ENCODE assay signal across 17 mouse cellular contexts in the genomic region with DNA sequence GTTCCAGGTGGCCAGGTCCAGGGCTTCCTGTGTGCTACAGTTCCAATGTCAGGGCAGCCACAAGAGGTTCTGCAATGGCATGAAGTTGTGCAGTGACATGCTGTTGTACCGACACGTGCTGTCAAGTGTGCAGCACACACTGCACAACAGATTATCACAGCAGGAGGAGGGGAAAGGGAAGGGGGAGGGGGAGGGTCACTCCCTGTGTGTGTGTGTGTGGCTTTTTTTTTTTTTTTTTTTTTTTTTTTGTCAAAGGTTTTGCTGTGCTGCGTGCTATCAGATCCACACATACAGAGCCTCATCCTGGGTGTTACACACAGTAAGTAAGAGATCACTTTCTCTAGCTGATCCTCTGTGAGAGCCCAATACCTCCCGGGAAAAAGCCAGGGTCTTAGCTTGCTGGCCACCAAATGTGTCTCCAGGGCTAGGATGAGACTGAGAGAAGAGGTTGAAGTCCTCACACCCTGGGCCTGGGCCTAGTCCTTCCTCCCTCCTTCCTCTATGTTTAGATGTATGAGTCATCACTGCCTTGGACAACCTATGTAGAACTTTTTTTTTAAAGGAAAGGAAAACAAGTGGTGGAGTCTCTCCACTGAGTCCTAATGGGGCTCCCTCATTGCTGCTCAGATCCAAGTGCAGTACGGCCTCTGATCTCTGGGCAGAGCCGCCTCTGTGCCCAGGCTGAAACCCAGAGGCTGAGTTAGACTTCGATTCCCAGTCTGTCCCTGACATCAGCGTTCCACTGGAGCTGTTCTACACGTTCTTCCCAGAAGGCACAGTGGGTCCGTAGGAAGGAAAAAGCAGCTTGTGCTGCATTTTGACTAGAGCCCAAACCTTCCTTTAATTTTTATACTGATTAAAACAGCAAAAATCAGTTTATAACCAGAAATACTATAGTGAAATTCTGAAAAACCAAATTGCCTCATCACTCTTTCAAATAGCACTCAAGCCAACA.
A peak's percentile ranks its signal among the peaks of the same experiment; 100 is the strongest.
DNase-seq lines count a peak whose midpoint lies in the region; ATAC-seq and TF ChIP-seq lines count a peak whose summit lies in the region.
"Had no signal": no experiment of that assay in that cellular context is flagged by ENCODE, and none has a peak within 500 bp of the region (broad histone marks: within the 10 kb centered on the region; RNA-seq: fewer than 3 reads in every experiment).

No protein-coding gene starts in this region.

- no peak for TF ChIP-seq CTCF in forebrain, postnatal 0 days (IDR thresholded peaks at IDR 0.05; ENCODE audit: low read depth)

- peaks cover 31% of the 10 kb centered on the region for H3K4me1 ChIP-seq in heart, embryonic 12.5 days (replicated peaks)
- H3K4me1 ChIP-seq in liver, embryonic 13.5 days (replicated peaks), result no peaks in the 10 kb centered on the region; the same call in 1 of the 2 replicates
- peaks cover 4% of the 10 kb centered on the region; the same call in 1 of the 2 replicates for H3K4me1 ChIP-seq in liver, embryonic 12.5 days
- H3K4me1 ChIP-seq in forebrain, postnatal 0 days (ENCODE audit: insufficient read depth), result no peaks in the 10 kb centered on the region
- H3K4me1 ChIP-seq: embryonic facial prominence, embryonic 13.5 days had no signal

- H3K27ac ChIP-seq in heart, embryonic 12.5 days (ENCODE audit: poor library complexity, severe bottlenecking), result no peak overlapping the region
- no peak overlapping the region for H3K27ac ChIP-seq in liver, embryonic 13.5 days
- H3K27ac ChIP-seq in liver, embryonic 12.5 days, result no peak overlapping the region
- H3K27ac ChIP-seq in forebrain, postnatal 0 days (ENCODE audit: low read depth, low read length), result no peak overlapping the region
- H3K27ac ChIP-seq: embryonic facial prominence, embryonic 13.5 days; kidney, postnatal 0 days; macrophage had no signal

- no peaks in the 10 kb centered on the region for H3K36me3 ChIP-seq in heart, embryonic 12.5 days
- no peaks in the 10 kb centered on the region for H3K36me3 ChIP-seq in liver, embryonic 13.5 days
- H3K36me3 ChIP-seq in liver, embryonic 12.5 days, result no peaks in the 10 kb centered on the region
- no peaks in the 10 kb centered on the region for H3K36me3 ChIP-seq in forebrain, postnatal 0 days (ENCODE audit: insufficient read depth)
- H3K36me3 ChIP-seq: embryonic facial prominence, embryonic 13.5 days had no signal

- ATAC-seq in heart, embryonic 12.5 days (ENCODE audit: insufficient number of reproducible peaks, low FRiP score), result peak; percentile 42; the same call in 1 of the 2 replicates
- ATAC-seq in liver, embryonic 13.5 days (ENCODE audit: low read depth), result peak; percentile 43; the same call in 1 of the 2 replicates
- no peak for ATAC-seq in liver, embryonic 12.5 days
- ATAC-seq in megakaryocyte progenitor cell, adult 5-6 weeks (replicated peaks; ENCODE audit: poor library complexity), result peak; percentile 14; the same call in 1 of the 2 replicates
- no peak for ATAC-seq in forebrain, postnatal 0 days
- ATAC-seq: forebrain, embryonic 16.5 days had no signal

- no peaks in the 10 kb centered on the region for H3K9me3 ChIP-seq in heart, embryonic 12.5 days (replicated peaks)
- H3K9me3 ChIP-seq in liver, embryonic 13.5 days (replicated peaks), result no peaks in the 10 kb centered on the region
- no peaks in the 10 kb centered on the region for H3K9me3 ChIP-seq in liver, embryonic 12.5 days (replicated peaks)
- H3K9me3 ChIP-seq in forebrain, postnatal 0 days (ENCODE audit: low read length), result no peaks in the 10 kb centered on the region
- H3K9me3 ChIP-seq: embryonic facial prominence, embryonic 13.5 days had no signal

- intact Hi-C loops in heart, postnatal 25 days (cut with DNase I), result no loop called here

- H3K27me3 ChIP-seq in heart, embryonic 12.5 days (replicated peaks), result no peaks in the 10 kb centered on the region
- H3K27me3 ChIP-seq in liver, embryonic 13.5 days, result no peaks in the 10 kb centered on the region
- H3K27me3 ChIP-seq in liver, embryonic 12.5 days (replicated peaks), result no peaks in the 10 kb centered on the region
- no peaks in the 10 kb centered on the region for H3K27me3 ChIP-seq in forebrain, postnatal 0 days (ENCODE audit: insufficient read depth, low read length)
- H3K27me3 ChIP-seq: embryonic facial prominence, embryonic 13.5 days had no signal

- no peak overlapping the region for H3K9ac ChIP-seq in heart, embryonic 12.5 days
- no peak overlapping the region for H3K9ac ChIP-seq in liver, embryonic 13.5 days
- no peak overlapping the region for H3K9ac ChIP-seq in liver, embryonic 12.5 days
- H3K9ac ChIP-seq in forebrain, postnatal 0 days, result no peak overlapping the region
- H3K9ac ChIP-seq: embryonic facial prominence, embryonic 13.5 days had no signal

- no peak overlapping the region for H3K4me3 ChIP-seq in heart, embryonic 12.5 days
- no peak overlapping the region for H3K4me3 ChIP-seq in liver, embryonic 13.5 days (replicated peaks)
- no peak overlapping the region for H3K4me3 ChIP-seq in liver, embryonic 12.5 days
- H3K4me3 ChIP-seq in forebrain, postnatal 0 days (ENCODE audit: low read depth, low read length), result no peak overlapping the region
- H3K4me3 ChIP-seq: embryonic facial prominence, embryonic 13.5 days had no signal

- no peak for DNase-seq in heart, postnatal 25 days (ENCODE audit: low spot score)
- DNase-seq in liver, embryonic 13.5 days, result no peak
- peak; percentile 14 for DNase-seq in Muller cell, postnatal 12 days (ENCODE audit: inconsistent ontology term)
- DNase-seq in forebrain, postnatal 0 days, result no peak
- DNase-seq in gastrocnemius, adult 8-10 months (ENCODE audit: low spot score in 2 of 2), result no peak
- DNase-seq: adrenal gland, postnatal 25 days; cerebellum, adult 9-11 months; right cerebral cortex, postnatal 14 days; thymus, postnatal 4 days had no signal

- 68% methylated on average over 10 of the region's 10 CpGs for WGBS in heart, embryonic 12.5 days
- WGBS in liver, embryonic 13.5 days (ENCODE audit: insufficient replicate concordance), result 56% methylated on average over 10 of the region's 10 CpGs
- WGBS in liver, embryonic 12.5 days (ENCODE audit: insufficient replicate concordance), result 67% methylated on average over 10 of the region's 10 CpGs
- WGBS in forebrain, postnatal 0 days, result 69% methylated on average over 10 of the region's 10 CpGs

- no peak overlapping the region for H3K4me2 ChIP-seq in heart, embryonic 12.5 days
- H3K4me2 ChIP-seq in liver, embryonic 13.5 days, result no peak overlapping the region
- H3K4me2 ChIP-seq in liver, embryonic 12.5 days, result no peak overlapping the region
- H3K4me2 ChIP-seq in forebrain, postnatal 0 days (ENCODE audit: low read depth), result no peak overlapping the region
- H3K4me2 ChIP-seq: embryonic facial prominence, embryonic 13.5 days; liver, embryonic 11.5 days had no signal

Comparison
In these comparisons a context has a peak if more than half of its experiments do, and no peak if none do; other contexts are left out.
1. ATAC-seq: peak in heart, embryonic 12.5 days (single experiment), liver, embryonic 13.5 days (single experiment) and megakaryocyte progenitor cell, adult 5-6 weeks (single experiment); none in liver, embryonic 12.5 days (single experiment) and forebrain, postnatal 0 days (single experiment).